9 mouse cellular contexts compared by ENCODE assay signal in the genomic region with DNA sequence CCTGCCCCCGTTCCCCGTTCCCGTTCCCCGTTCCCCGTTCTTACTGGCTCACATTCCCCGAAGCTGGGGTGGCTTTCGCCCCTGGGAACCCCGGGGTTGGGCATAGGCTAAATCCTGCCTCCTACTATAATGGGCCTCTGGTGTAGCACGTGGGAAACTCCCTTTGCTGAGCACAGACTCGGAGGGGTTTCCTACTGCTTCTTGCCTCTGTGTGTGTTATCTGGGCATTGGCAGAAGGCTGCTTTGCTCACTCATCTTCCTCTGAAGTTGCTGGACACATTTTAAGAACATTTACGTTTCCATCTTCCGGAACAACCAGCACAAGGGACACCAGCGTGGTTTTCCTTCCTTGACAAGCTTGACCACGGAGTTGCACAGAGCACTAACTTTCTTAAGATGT. TPM values are rescaled to one million over a fixed set of nuclear protein-coding genes. Genes with fewer than 3 reads are reported as not detected.
DNase-seq lines count a peak whose midpoint lies in the region; ATAC-seq and TF ChIP-seq lines count a peak whose summit lies in the region.
"Had no signal": no experiment of that assay in that cellular context is flagged by ENCODE, and none has a peak within 500 bp of the region (broad histone marks: within the 10 kb centered on the region; RNA-seq: fewer than 3 reads in every experiment).

No protein-coding gene starts in this region.

- TF ChIP-seq EP300 in lung, postnatal 0 days (IDR thresholded peaks at IDR 0.05), result no peak

- H3K27me3 ChIP-seq in neural tube, embryonic 11.5 days (ENCODE audit: control insufficient read depth, insufficient read depth, low read length), result 0 out of 2 replicates have a peak, but pooled peaks cover 6% of the 10 kb centered on the region
- no peaks in the 10 kb centered on the region for H3K27me3 ChIP-seq in forebrain, postnatal 0 days (ENCODE audit: insufficient read depth, low read length)
- H3K27me3 ChIP-seq in liver, embryonic 16.5 days (ENCODE audit: control insufficient read depth, insufficient read depth, low read depth, low read length), result no peaks in the 10 kb centered on the region
- H3K27me3 ChIP-seq in lung, postnatal 0 days (replicated peaks; ENCODE audit: insufficient read depth, low read length), result peaks cover 7% of the 10 kb centered on the region; the same call in 1 of the 2 replicates

- ATAC-seq in neural tube, embryonic 11.5 days (ENCODE audit: insufficient read depth, low FRiP score, low TSS enrichment), result no peak
- ATAC-seq in forebrain, postnatal 0 days, result no peak
- ATAC-seq in liver, embryonic 16.5 days (ENCODE audit: low read depth), result peak; percentile 75
- ATAC-seq in lung, postnatal 0 days, result no peak

- no peaks in the 10 kb centered on the region for H3K9me3 ChIP-seq in neural tube, embryonic 11.5 days (ENCODE audit: control insufficient read depth, low read length)
- no peaks in the 10 kb centered on the region for H3K9me3 ChIP-seq in forebrain, postnatal 0 days (ENCODE audit: low read length)
- no peaks in the 10 kb centered on the region for H3K9me3 ChIP-seq in liver, embryonic 16.5 days (replicated peaks; ENCODE audit: control insufficient read depth, low read length)
- H3K9me3 ChIP-seq in lung, postnatal 0 days (ENCODE audit: low read length), result no peaks in the 10 kb centered on the region

- H3K4me1 ChIP-seq in neural tube, embryonic 11.5 days (ENCODE audit: control insufficient read depth, insufficient read depth, low read length), result peaks cover 4% of the 10 kb centered on the region
- H3K4me1 ChIP-seq in forebrain, postnatal 0 days (ENCODE audit: insufficient read depth), result 0 out of 2 replicates have a peak, but pooled peaks cover 6% of the 10 kb centered on the region
- peaks cover 21% of the 10 kb centered on the region for H3K4me1 ChIP-seq in liver, embryonic 16.5 days (ENCODE audit: control insufficient read depth, low read depth, low read length)
- H3K4me1 ChIP-seq in lung, postnatal 0 days (ENCODE audit: insufficient read depth, low read depth, low read length), result 0 out of 2 replicates have a peak, but pooled peaks cover 4% of the 10 kb centered on the region

- H3K9ac ChIP-seq in neural tube, embryonic 11.5 days (ENCODE audit: low read length), result peak overlapping the region; percentile 50
- no peak overlapping the region for H3K9ac ChIP-seq in forebrain, postnatal 0 days
- H3K9ac ChIP-seq in liver, embryonic 16.5 days (ENCODE audit: low read depth, low read length), result peak overlapping the region; percentile 89
- no peak overlapping the region for H3K9ac ChIP-seq in lung, postnatal 0 days (replicated peaks; ENCODE audit: low read depth)

- 25% methylated on average over 14 of the region's 14 CpGs for WGBS in neural tube, embryonic 11.5 days
- WGBS in forebrain, postnatal 0 days, result 28% methylated on average over 14 of the region's 14 CpGs
- WGBS in liver, embryonic 16.5 days (ENCODE audit: insufficient replicate concordance), result 6% methylated on average over 14 of the region's 14 CpGs
- WGBS in lung, postnatal 0 days, result 23% methylated on average over 14 of the region's 14 CpGs

- peak overlapping the region; percentile 82 for H3K4me2 ChIP-seq in neural tube, embryonic 11.5 days (ENCODE audit: low read depth)
- peak overlapping the region; percentile 83 for H3K4me2 ChIP-seq in forebrain, postnatal 0 days (ENCODE audit: low read depth)
- H3K4me2 ChIP-seq in liver, embryonic 16.5 days (ENCODE audit: low read depth, low read length), result peak overlapping the region; percentile 73
- no peak overlapping the region for H3K4me2 ChIP-seq in lung, postnatal 0 days (replicated peaks; ENCODE audit: low read depth, low read length)

- intact Hi-C loops in gastrocnemius, adult 2 months (cut with DNase I), result no loop called here

- TF ChIP-seq CTCF in forebrain, postnatal 0 days (IDR thresholded peaks at IDR 0.05; ENCODE audit: low read depth), result no peak
- TF ChIP-seq CTCF in gastrocnemius, adult 2 months (IDR thresholded peaks at IDR 0.05), result no peak
- TF ChIP-seq CTCF in lung, postnatal 0 days (IDR thresholded peaks at IDR 0.05), result no peak

- no peak overlapping the region for H3K27ac ChIP-seq in neural tube, embryonic 11.5 days (ENCODE audit: low read depth, low read length)
- no peak overlapping the region for H3K27ac ChIP-seq in forebrain, postnatal 0 days (ENCODE audit: low read depth, low read length)
- H3K27ac ChIP-seq in liver, embryonic 16.5 days (ENCODE audit: low read length), result peak overlapping the region; percentile 100
- no peak overlapping the region for H3K27ac ChIP-seq in gastrocnemius, adult 2 months
- H3K27ac ChIP-seq in lung, postnatal 0 days (ENCODE audit: low read length), result no peak overlapping the region

- DNase-seq in neural tube, embryonic 11.5 days (ENCODE audit: low spot score), result no peak
- no peak for DNase-seq in neural tube, embryonic 10.5 days (ENCODE audit: extremely low spot score, low spot score)
- no peak for DNase-seq in forebrain, postnatal 0 days
- DNase-seq in ovary, adult 18-20 months (ENCODE audit: low spot score), result no peak
- no peak for DNase-seq in cerebellum, postnatal 36 days
- DNase-seq in gastrocnemius, adult 2 months, result no peak
- DNase-seq in lung, postnatal 0 days (ENCODE audit: low spot score), result no peak

- no peaks in the 10 kb centered on the region for H3K36me3 ChIP-seq in neural tube, embryonic 11.5 days (ENCODE audit: control insufficient read depth, insufficient read depth, low read length)
- no peaks in the 10 kb centered on the region for H3K36me3 ChIP-seq in forebrain, postnatal 0 days (ENCODE audit: insufficient read depth)
- peaks cover 21% of the 10 kb centered on the region for H3K36me3 ChIP-seq in liver, embryonic 16.5 days (ENCODE audit: control insufficient read depth, insufficient read depth)
- H3K36me3 ChIP-seq in lung, postnatal 0 days (ENCODE audit: insufficient read depth, low read length), result no peaks in the 10 kb centered on the region

- peak overlapping the region; percentile 32; the same call in 1 of the 2 replicates for H3K4me3 ChIP-seq in neural tube, embryonic 11.5 days (ENCODE audit: low read depth, low read length)
- peak overlapping the region; percentile 36 for H3K4me3 ChIP-seq in forebrain, postnatal 0 days (ENCODE audit: low read depth, low read length)
- H3K4me3 ChIP-seq in liver, embryonic 16.5 days (ENCODE audit: low read depth, low read length), result peak overlapping the region; percentile 73
- no peak overlapping the region for H3K4me3 ChIP-seq in gastrocnemius, adult 2 months
- H3K4me3 ChIP-seq in lung, postnatal 0 days (ENCODE audit: low read depth, low read length), result no peak overlapping the region

RNA-seq across cellular contexts. Expression of gene Trim58, which starts 0.8 kb away (rescaled TPM):
- polyA plus RNA-seq in neural tube, embryonic 11.5 days (2014; fragmentation: Nextera tagmentation; extraction: Ambion mirVana), result 0.31 and 0.39 TPM in 2 replicates
- total RNA-seq in forebrain, postnatal 0 days (2014; rRNA removed), result 0.15 TPM in 1 of 2 replicates, not detected in the other
- polyA plus RNA-seq in forebrain, postnatal 0 days (2015; fragmentation: Nextera tagmentation; extraction: Ambion mirVana), result 0.06 and 0.19 TPM in 2 replicates
- polyA plus RNA-seq in liver, embryonic 16.5 days (2015; fragmentation: Nextera tagmentation; extraction: Ambion mirVana), result 12.7 and 15.7 TPM in 2 replicates
- not detected for total RNA-seq in gastrocnemius, adult 2 months (2021)
- 0.08 and 0.20 TPM in 2 replicates for polyA plus RNA-seq in lung, postnatal 0 days (2015; fragmentation: Nextera tagmentation; extraction: Ambion mirVana)
- total RNA-seq: left cerebral cortex, postnatal 25 days had no signal

RNA-seq across cellular contexts. Expression of gene Olfr323, which starts 10.8 kb away (rescaled TPM):
- polyA plus RNA-seq in neural tube, embryonic 11.5 days (2014; fragmentation: Nextera tagmentation; extraction: Ambion mirVana), result not detected in 2 replicates
- not detected in 2 replicates for total RNA-seq in forebrain, postnatal 0 days (2014; rRNA removed)
- polyA plus RNA-seq in forebrain, postnatal 0 days (2015; fragmentation: Nextera tagmentation; extraction: Ambion mirVana), result not detected in 2 replicates
- not detected in 2 replicates for polyA plus RNA-seq in liver, embryonic 16.5 days (2015; fragmentation: Nextera tagmentation; extraction: Ambion mirVana)
- total RNA-seq in gastrocnemius, adult 2 months (2021), result not detected
- polyA plus RNA-seq in lung, postnatal 0 days (2015; fragmentation: Nextera tagmentation; extraction: Ambion mirVana), result not detected in 2 replicates
- total RNA-seq: left cerebral cortex, postnatal 25 days had no signal

RNA-seq across cellular contexts. Expression of gene Olfr322, which starts 17.5 kb away (rescaled TPM):
- polyA plus RNA-seq in neural tube, embryonic 11.5 days (2014; fragmentation: Nextera tagmentation; extraction: Ambion mirVana), result not detected in 2 replicates
- not detected in 2 replicates for total RNA-seq in forebrain, postnatal 0 days (2014; rRNA removed)
- polyA plus RNA-seq in forebrain, postnatal 0 days (2015; fragmentation: Nextera tagmentation; extraction: Ambion mirVana), result not detected in 2 replicates
- 0.08 TPM in 1 of 2 replicates, not detected in the other for polyA plus RNA-seq in liver, embryonic 16.5 days (2015; fragmentation: Nextera tagmentation; extraction: Ambion mirVana)
- not detected for total RNA-seq in gastrocnemius, adult 2 months (2021)
- polyA plus RNA-seq in lung, postnatal 0 days (2015; fragmentation: Nextera tagmentation; extraction: Ambion mirVana), result not detected in 2 replicates
- total RNA-seq: left cerebral cortex, postnatal 25 days had no signal

RNA-seq across cellular contexts. Expression of gene 2210407C18Rik, which starts 25.2 kb away (rescaled TPM):
- polyA plus RNA-seq in neural tube, embryonic 11.5 days (2014; fragmentation: Nextera tagmentation; extraction: Ambion mirVana), result not detected in 2 replicates
- not detected in 2 replicates for total RNA-seq in forebrain, postnatal 0 days (2014; rRNA removed)
- polyA plus RNA-seq in forebrain, postnatal 0 days (2015; fragmentation: Nextera tagmentation; extraction: Ambion mirVana), result not detected in 2 replicates
- polyA plus RNA-seq in liver, embryonic 16.5 days (2015; fragmentation: Nextera tagmentation; extraction: Ambion mirVana), result not detected in 2 replicates
- under 1 TPM in 1 of 2 experiments, not detected in 1; 0.22 TPM for total RNA-seq in gastrocnemius, adult 2 months (2021)
- not detected in 2 replicates for polyA plus RNA-seq in lung, postnatal 0 days (2015; fragmentation: Nextera tagmentation; extraction: Ambion mirVana)
- total RNA-seq: left cerebral cortex, postnatal 25 days had no signal

RNA-seq across cellular contexts. Expression of gene Olfr320, which starts 39.8 kb away (rescaled TPM):
- polyA plus RNA-seq in neural tube, embryonic 11.5 days (2014; fragmentation: Nextera tagmentation; extraction: Ambion mirVana), result not detected in 2 replicates
- total RNA-seq in forebrain, postnatal 0 days (2014; rRNA removed), result not detected in 2 replicates
- polyA plus RNA-seq in forebrain, postnatal 0 days (2015; fragmentation: Nextera tagmentation; extraction: Ambion mirVana), result not detected in 2 replicates
- not detected in 2 replicates for polyA plus RNA-seq in liver, embryonic 16.5 days (2015; fragmentation: Nextera tagmentation; extraction: Ambion mirVana)
- total RNA-seq in gastrocnemius, adult 2 months (2021), result not detected
- not detected in 2 replicates for polyA plus RNA-seq in lung, postnatal 0 days (2015; fragmentation: Nextera tagmentation; extraction: Ambion mirVana)
- total RNA-seq: left cerebral cortex, postnatal 25 days had no signal

Comparison
In these comparisons a context has a peak if more than half of its experiments do, and no peak if none do; other contexts are left out.
1. H3K4me3 ChIP-seq: peak in neural tube, embryonic 11.5 days (single experiment), forebrain, postnatal 0 days (single experiment) and liver, embryonic 16.5 days (single experiment); none in gastrocnemius, adult 2 months (single experiment) and lung, postnatal 0 days (single experiment).
2. H3K9ac ChIP-seq: peak in neural tube, embryonic 11.5 days (single experiment) and liver, embryonic 16.5 days (single experiment); none in forebrain, postnatal 0 days (single experiment) and lung, postnatal 0 days (single experiment).